Mouse (Mus musculus) heart, adult 18-20 months (tissue): ENCODE measurements around the gene Myo10. TPM values are rescaled to one million over a fixed set of nuclear protein-coding genes. Genes with fewer than 3 reads are reported as not detected.

Experiments
- DNase-seq, 2 experiments: peaks; one replicate each; pipeline ENCODE4 v3.0.0; 2021 to 2022; ENCODE audit warnings: mixed read lengths in 1 of 2
- total RNA-seq, 2 experiments: library from RNA; stranded (reverse); gene quantifications; 2 replicates each; pipeline ENCODE4 v1.2.3; 2021

Myo10 gene
- total RNA-seq, 2 experiments from 2014 or later: 56.9 to 65.1 TPM

- DNase-seq: no peak
These were observed 221.8 kb downstream of the Myo10 start for GRCm38 (mm10) chr15:25844013-25844570.

GRCm38 (mm10) chr15:25844771-25845170 is 222.4 kb downstream of the Myo10 start:
- DNase-seq: no peak

DNA sequence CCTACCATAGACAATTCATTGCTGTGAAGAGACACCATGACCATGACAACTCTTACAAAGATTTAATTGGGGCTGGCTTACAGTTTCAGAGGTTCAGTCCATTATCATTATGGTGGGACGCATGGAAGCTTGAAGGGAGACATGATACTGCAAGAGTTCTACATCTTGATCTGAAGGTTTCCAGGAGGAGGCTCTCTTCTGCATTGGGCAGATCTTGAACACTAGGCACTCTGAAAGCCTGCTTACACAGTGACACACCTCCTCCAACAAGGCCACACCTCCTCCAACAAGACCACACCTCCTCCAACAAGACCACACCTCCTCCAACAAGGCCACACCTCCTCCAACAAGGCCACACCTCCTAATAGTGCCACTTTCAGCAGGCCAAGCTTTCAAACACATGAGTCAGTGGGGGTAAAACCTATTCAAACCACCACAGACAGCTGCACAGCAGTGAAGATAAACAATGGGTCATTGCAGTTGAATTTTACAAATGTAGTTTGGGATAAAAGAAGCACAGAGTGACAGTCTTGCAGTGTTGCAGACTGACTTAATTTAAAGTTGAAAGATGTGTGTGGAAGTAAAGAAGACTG is 225.3 kb downstream of the Myo10 start:
- DNase-seq: no peak

GRCm38 (mm10) chr15:25850552-25850951 is 228.2 kb downstream of the Myo10 start:
- DNase-seq: no peak

- DNase-seq: no peak
These were observed 232.1 kb downstream of the Myo10 start for GRCm38 (mm10) chr15:25854270-25854904.

GRCm38 (mm10) chr15:25858611-25859058 is 236.3 kb downstream of the Myo10 start:
- DNase-seq: no peak

GRCm38 (mm10) chr15:25859469-25859868 is 237.1 kb downstream of the Myo10 start:
- no peak for DNase-seq

DNA sequence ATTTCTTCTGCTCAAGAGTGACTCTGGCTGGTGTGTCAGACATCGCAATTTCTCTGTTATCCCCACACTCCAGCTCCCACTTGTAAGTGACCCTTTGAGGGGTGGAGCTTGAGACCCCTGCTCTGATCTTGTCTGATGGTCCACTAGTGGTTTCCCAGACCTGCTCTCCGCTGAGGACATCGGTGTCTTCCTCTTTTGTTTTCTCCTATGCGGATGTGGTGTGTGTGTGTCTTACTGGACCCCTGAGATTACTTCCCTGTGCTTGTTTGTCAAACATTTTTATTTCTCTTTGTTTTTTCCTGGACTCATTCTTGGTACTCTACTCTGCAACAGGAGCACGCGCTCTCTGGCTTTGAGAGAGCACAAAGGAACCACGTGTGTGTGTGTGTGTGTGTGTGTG is 239.6 kb downstream of the Myo10 start:
- no peak for DNase-seq

Other genes starting within 250 kb of the Myo10 start
- 1 to 10 TPM; 1.0 to 2.9 TPM for gene Basp1, start 208.8 kb upstream of the Myo10 start, total RNA-seq
- 100 to 1,000 TPM; 294 to 314 TPM for gene Retreg1, start 220.7 kb downstream of the Myo10 start, total RNA-seq